Mouse (Mus musculus) c-Kit-positive CD71-negative TER-119-negative erythroid progenitor cells, embryonic 14.5 days (primary cell): ENCODE measurements around the gene Drosha.
"Not testable (repeated sequence)": the region's sequence is repeated elsewhere in the genome, so short reads cannot be mapped to it uniquely, and the experiment has no call there.

Source experiments
- DNase-seq: peaks from one replicate; pipeline ENCODE4 v3.0.0-alpha.2; 2013; ENCODE audit warnings: low read depth

The Drosha gene

GRCm38 (mm10) chr15:12824197-12824952 is at the start of gene Drosha, which contains the start of gene 6030458C11Rik:
Gene Drosha (plus strand): TSS chr15:12824815.
Gene 6030458C11Rik (minus strand): TSS chr15:12824649.
- DNase-seq: peak; percentile 99

DNA sequence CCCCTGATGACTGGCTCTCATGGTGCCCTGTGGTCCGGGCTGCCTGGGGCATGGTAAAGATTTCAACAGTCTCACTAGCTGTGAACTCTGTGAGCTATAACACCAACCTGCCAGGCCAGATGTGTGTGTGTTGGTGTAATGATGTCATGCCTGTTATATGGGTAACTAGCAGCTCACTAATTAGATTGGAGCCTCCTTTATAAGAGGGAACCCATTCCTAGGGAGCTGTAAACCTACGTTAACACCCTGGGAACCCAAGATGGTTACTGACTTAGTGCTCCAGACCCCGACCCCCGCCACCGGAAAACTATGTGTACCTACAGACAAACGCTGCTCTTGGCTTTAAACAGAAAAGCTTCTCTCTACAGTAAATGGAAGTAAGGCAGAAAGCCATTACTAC is 43.3 kb upstream of the Drosha start:
- no peak for DNase-seq

DNA sequence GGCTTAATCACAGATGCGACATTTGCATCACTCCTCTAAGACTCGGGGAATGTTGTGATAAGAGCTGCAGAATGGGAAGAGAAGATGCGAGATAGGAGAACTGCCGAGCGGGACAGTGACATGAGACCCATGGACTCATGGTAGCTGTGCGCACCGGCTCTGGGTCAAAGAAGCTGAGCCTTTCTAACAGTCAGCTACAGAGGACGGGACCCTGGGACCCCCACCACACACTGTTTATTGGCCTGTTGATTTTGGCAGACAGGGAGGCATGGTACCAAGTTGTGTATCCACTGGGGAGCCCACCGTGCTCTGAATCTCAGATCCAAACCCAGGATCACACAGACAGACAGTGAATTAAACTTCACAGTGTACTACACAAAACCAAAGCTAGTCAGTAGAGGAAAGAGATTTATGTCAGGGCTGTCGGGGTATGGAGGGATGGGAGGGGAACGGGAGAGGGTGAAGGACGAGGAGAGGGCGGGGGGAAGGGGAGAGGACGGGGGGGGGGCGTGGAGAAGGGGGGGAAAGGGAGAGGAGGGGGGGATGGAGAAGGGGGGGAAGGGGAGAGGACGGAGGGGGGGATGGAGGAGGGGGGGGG is 42.8 kb upstream of the Drosha start:
- no peak for DNase-seq

GRCm38 (mm10) chr15:12788536-12788935 is 36.1 kb upstream of the Drosha start:
- DNase-seq: no peak

- no peak for DNase-seq
Measured at GRCm38 (mm10) chr15:12789406-12789867, 35.2 kb upstream of the Drosha start.

- no peak for DNase-seq
Measured at GRCm38 (mm10) chr15:12794311-12794710, 30.3 kb upstream of the Drosha start.

DNA sequence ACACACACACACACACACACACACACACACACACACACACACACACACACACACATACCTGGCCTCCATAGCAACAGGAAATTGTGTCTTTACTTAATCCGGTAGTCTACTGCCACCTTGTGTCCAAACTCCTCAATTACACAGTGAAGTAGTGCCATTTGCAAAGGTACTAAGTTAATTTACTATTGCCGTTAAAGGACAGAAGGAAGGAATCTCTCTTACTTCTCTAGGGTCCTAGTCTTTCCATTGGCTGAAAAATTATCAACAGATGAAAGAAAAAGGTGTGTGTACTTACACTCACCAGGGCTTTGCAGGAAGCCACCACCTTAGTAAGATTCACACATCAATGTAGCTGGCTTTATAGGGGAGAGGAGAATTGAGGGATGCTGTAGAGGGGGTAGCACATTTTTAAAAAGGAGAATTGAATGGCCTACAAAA is 29.1 kb upstream of the Drosha start:
- peak; percentile 73 for DNase-seq

- DNase-seq: no peak
Measured at GRCm38 (mm10) chr15:12795909-12796470, 28.6 kb upstream of the Drosha start.

DNA sequence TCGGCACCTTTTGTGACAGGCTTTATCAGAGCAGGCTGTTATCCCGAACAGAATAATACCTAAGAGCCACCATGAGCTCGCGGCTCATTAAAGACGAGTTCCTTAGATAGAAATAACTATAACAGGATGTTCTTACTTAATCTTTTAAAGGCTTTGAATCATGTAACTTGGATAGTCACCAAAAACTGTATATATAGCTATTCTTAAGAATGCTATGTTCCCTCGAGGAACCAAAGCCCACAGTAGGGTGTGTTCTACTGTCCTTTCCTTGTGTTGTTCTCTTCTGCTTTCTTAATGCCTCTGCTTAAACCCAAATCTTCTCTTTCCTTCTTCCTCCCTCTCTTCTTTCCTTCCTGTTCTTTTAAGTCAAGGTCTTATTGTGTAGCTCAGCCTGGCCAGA is 26.6 kb upstream of the Drosha start:
- no peak for DNase-seq

GRCm38 (mm10) chr15:12800405-12801141 is 24.0 kb upstream of the Drosha start:
- DNase-seq: no peak

GRCm38 (mm10) chr15:12801142-12801506 is 23.5 kb upstream of the Drosha start:
- DNase-seq: not testable (repeated sequence)

DNA sequence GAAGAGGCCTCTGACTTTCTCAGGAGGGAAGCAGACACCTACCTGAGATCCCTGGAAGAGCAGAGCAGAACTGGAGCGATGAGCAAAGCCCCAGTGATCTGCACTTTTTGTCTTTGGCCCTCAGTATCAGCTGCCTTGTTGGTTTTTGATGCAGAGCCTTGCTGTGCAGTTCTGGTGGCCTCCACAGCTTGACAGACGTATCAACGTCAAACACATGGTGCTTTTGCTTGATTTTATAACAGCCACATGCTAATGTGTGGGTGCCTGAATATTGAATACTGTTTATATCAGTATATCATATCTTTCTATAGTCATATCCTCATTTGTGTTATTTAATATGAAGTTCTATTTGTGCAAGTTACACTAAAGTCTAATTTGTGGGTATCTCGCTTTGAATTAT is 19.5 kb upstream of the Drosha start:
- DNase-seq: no peak

DNA sequence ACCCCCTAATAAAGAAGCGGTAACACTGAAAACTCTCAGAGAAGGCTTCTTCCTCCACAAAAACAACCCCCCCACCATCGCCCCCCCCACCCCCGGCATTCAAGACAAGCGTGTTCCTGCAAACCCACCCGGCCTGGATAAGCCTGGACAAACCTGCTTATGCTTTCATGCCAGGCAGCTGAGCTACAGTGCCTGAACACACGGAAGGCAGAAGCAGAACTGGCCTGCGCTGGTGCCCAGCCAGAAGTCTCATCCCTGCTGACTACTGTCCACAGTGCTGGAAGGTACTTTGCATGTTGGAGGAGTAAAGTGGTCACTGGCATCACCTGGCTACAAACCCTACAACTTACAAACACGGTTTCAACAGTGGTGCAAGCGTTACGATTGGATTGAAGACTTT is 17.5 kb upstream of the Drosha start:
- DNase-seq: no peak

DNA sequence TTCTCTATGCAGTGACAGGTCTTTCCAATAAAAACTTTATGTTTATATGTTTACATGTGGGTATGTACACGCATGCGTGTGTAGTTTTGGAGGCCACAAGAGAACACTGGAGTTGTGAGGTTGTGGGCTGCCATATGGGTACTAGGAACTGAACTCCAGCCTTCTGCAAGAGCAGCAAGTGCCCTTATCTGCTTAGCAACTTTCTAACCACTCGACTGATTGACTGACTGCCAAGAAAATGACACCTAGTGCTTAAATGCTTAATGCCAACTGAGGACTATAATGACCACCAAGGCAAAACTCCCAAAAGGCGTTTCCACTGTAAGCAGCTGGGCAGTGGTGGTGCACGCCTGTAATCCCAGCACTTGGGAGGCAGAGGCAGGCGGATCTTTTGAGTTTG is 15.3 kb upstream of the Drosha start:
- no peak for DNase-seq

- DNase-seq: no peak
Measured at GRCm38 (mm10) chr15:12812646-12813045, 12.0 kb upstream of the Drosha start.

- no peak for DNase-seq
Measured at GRCm38 (mm10) chr15:12817592-12817991, 7.0 kb upstream of the Drosha start.

DNA sequence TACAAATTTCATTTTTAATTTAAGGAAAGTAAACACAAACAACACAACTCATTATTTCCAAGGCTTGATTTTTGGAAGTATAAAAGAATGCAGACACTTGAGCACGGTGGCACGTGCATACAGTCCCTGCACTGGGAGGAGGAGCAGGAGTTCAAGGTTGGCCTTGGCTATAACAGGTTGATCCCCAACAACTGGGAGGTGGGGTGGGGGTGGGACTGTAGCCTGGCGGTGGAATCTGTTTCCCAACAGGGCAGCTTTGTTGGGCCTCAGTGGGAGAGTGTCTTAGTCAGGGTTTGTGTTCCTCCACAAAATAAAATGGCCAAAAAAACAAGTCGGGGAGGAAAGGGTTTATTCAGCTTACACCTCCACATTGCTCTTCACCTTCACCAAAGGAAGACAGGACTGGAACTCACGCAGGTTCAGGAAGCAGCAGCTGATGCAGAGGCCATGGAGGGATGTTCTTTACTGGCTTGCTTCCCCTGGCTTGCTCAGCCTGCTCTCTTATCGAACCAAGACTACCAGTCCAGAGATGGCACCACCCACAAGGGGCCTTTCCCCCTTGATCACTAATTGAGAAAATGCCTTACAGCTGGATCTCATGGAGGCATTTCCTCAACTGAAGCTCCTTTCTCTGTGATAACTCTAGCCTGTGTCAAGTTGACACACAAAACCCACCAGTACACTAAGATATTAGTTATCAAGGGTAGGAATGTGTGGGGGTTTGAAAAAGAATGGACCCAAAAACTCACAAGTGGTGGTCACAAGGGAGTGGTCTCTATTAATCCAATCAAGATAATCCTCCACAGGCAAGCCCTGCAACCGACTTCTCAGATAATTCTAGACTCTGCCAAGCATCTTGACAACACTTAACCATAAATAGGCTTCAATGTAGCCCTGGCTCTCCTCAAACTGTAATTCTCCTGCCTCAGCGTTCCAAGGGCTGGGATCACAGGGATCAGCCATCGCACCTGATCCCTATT is 1.9 kb upstream of the Drosha start:
- DNase-seq: no peak

GRCm38 (mm10) chr15:12823455-12824119 is 1.0 kb upstream of the Drosha start:
- no peak for DNase-seq

- DNase-seq: no peak
Measured at GRCm38 (mm10) chr15:12824965-12825364, 350 bp downstream of the Drosha start.

DNA sequence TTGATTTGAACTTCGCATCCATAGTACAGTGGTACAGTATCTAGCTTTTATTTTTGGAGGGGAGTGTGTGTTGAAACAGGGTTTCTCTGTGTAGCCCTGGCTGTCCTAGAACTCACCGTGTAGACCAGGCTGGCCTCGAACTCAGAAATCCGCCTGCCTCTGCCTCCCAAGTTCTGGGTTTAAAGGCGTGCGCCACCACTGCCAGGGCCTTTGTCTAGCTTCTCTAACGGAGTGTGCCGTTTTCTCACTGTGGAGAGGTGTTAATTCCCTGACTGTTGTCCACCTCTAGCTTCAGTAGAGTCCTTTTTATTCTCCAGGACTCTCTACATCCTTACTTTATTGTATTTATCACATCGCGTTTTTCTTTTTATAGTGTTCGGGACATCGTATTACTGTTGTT is 793 bp downstream of the Drosha start:
- no peak for DNase-seq

GRCm38 (mm10) chr15:12829878-12830277 is 5.3 kb downstream of the Drosha start:
- no peak for DNase-seq
